Mouse (Mus musculus) liver, embryonic 14.5 days (tissue): ENCODE data around the gene Hspa12a.

Experiments
- CTCF ChIP-seq: IDR thresholded peaks from 2 replicates; pipeline ENCODE4 v1.5.1; 2016; ENCODE audit warnings: antibody characterized with exemption, low read depth, control low read depth
- EP300 ChIP-seq: IDR thresholded peaks from 2 replicates; pipeline ENCODE4 v1.6.1; 2016; ENCODE audit warnings: antibody characterized with exemption, low read depth

DNA sequence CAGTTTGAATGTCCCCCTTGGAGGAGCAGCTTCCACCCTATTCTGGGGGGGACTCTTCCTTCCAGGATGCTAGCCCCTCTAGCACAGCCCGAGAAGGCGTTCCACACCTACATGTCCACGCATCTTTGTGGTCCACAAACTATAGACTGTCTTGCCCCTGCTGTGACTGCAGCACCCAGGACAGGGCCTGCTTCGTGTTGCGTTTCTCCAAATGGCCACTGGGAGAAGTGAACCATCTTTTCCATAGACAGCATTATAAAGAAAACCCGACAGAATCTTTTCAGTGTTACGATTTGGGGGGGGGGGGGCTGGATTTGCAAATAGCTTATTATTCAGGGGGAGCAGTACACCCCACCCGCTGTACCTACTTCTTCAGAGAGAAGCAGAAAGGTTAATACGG, 36.8 kb downstream of the Hspa12a start:
- TF ChIP-seq CTCF = 0 out of 2 replicates have a peak, but pooled peaks have one; percentile 15
- TF ChIP-seq EP300 = no peak
